Mouse (Mus musculus) liver, postnatal 0 days (tissue): ENCODE results near the gene Gm9573.

ENCODE experiments used
- CTCF ChIP-seq: sonication (generic); IDR thresholded peaks from 2 replicates; pipeline ENCODE4 v1.5.1; 2016; ENCODE audit warnings: antibody characterized with exemption, low read depth
- EP300 ChIP-seq: IDR thresholded peaks from 2 replicates; pipeline ENCODE4 v1.6.1; 2016; ENCODE audit warnings: antibody characterized with exemption, low read depth, mild to moderate bottlenecking

- TF ChIP-seq CTCF (no peak), EP300 (no peak)
Measured at GRCm38 (mm10) chr17:35671846-35672245, 45.4 kb upstream of the Gm9573 start.
